Mouse (Mus musculus) mammary gland, adult 2 months (tissue): ENCODE data around the gene 2810004N23Rik. TPM values are rescaled to one million over a fixed set of nuclear protein-coding genes. Genes with fewer than 3 reads are reported as not detected.

Experiments
- polyA plus RNA-seq: library from polyadenylated mRNA; depleted of rRNA; stranded (reverse); fragments of >200 nt; gene quantifications from 2 replicates; pipeline ENCODE4 v1.2.3, GENCODE M21; 2012; ENCODE audit warnings: low replicate concordance; rRNA removed

Gene 2810004N23Rik
- 10.1 and 14.5 TPM in 2 replicates for polyA plus RNA-seq

DNA sequence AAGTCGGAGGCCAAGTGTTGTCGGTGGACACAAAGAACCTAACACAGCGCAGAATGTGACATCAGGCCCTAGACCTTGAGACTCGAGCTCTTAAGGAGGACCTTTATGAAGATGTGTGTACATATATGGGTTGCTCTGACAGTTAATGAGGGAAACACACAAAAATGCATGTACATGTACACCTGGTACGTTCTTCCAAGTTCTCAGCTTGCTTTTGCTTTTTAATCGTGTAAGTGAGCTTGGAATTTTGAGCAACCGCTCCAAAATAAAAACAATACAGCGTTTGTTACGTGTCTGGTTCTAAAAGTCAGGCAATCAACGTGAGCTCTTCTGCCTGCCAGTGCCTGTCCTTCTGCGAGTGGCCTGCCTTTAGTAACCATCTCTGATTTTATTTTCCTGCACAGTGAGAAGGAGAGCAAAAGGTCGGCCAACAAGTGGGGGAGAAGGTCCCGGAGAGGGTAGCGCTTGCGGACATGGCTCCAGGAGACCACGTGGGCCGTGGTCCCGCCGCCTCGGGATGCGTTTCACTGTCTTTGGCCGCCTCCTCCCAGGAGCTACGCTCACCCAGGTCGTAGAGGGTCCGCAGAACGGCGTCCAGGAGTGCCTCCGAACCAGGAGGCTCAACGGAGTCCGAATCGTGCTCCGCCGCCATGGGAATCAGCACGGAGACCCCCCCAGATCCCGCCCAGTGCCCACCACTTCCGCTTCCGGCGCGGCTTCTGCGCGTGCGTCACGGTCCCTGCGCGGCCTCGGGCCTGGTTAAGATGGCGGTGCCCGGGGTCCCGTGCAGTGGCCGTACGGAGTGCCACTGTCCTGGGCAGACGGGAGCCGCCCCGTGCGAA is at the start of gene 2810004N23Rik, which contains the start of gene Gnpat:
2810004N23Rik (minus strand) TSS at position 800 of the 842 bp plus-strand sequence.
Gnpat (plus strand) TSS at position 713 of the 842 bp plus-strand sequence.

DNA sequence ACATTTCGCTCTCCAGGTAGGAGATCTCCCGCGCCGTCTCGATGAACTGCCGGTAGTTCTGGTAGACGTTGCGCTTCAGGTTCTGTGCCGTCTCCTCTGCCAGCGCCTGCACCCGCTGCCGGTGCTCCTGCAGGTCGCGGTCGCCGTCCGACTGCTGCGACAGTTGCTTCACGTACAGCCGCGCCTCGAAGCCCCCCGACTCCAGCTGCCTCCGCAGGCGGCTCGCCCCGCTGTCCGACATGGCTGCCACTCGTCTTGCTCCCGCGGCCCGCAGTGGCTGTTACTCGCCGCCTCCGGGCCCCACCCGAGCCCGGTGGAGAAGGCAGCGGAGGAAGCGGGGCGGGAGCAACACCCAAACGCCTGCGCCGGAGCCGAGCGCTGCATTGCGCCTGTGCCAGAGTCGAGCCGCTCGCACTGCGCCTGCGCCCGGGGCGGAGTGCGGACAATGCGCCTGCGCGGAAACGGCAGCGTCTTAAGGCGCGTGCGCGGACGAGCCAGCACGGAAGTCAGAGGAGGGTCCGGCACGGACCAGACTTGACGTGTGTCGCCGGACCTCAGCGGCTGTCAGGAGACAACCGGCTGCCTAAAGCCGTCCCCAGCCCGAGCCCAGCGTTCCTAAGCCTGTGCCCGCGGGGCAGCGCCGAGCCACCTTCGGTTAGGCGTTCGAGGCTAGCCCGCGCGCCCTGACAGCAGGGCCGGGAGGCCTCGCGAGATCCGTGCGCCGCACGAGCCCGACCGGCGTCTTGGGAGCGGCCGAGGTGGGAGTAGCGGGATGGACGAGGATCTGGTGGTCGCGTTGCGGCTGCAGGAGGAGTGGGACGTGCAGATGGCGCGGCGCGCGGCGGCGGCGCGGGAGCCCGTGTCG is 34.7 kb upstream of the 2810004N23Rik start, which contains the start of the genes Exoc8 and Sprtn:
Exoc8 (minus strand) TSS at position 320 of the 865 bp plus-strand sequence.
Sprtn (plus strand) TSS at position 501 of the 865 bp plus-strand sequence.

DNA sequence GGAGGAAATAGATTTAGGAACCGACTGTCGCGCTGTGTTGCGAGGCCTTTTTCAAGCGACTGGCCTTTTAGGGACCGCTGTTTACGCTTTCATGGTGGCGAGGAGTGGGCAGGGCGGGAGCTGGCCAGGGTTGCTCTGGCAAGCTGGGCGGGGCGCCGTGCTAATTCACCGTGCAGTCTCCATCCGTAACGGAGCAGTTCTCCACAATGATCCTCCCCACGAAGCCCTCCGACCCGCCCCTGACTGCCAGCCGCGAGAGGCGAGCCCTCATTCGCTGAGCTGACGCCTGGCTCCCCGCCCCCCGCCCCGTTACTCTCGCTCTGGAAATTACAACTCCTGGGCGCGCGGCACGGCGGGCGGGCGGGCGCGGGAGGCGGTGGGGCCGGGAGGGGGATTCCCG is 70.2 kb downstream of the 2810004N23Rik start, which contains the start of gene Trim67:
Trim67 (plus strand) TSS at position 385 of the 400 bp plus-strand sequence.

Other genes with a start within 250 kb of the 2810004N23Rik start
- gene 2310022B05Rik, start 199.8 kb downstream of the 2810004N23Rik start, polyA plus RNA-seq = 25.2 and 29.8 TPM in 2 replicates
- 18.2 and 20.8 TPM in 2 replicates for gene Ttc13, start 141.1 kb downstream of the 2810004N23Rik start, polyA plus RNA-seq
- 22.9 and 23.0 TPM in 2 replicates for gene Arv1, start 141.0 kb downstream of the 2810004N23Rik start, polyA plus RNA-seq
- 2.8 and 3.8 TPM in 2 replicates for gene Fam89a, start 111.3 kb downstream of the 2810004N23Rik start, polyA plus RNA-seq
- gene Trim67, start 70.0 kb downstream of the 2810004N23Rik start, polyA plus RNA-seq = 0.87 and 1.7 TPM in 2 replicates
- 82.5 and 128 TPM in 2 replicates for gene Gnpat, start 87 bp downstream of the 2810004N23Rik start, polyA plus RNA-seq
- gene Exoc8, start 34.6 kb upstream of the 2810004N23Rik start, polyA plus RNA-seq = 8.9 and 14.5 TPM in 2 replicates
- gene Sprtn, start 34.8 kb upstream of the 2810004N23Rik start, polyA plus RNA-seq = 13.3 and 14.3 TPM in 2 replicates
- 37.0 and 38.7 TPM in 2 replicates for gene Egln1, start 86.2 kb upstream of the 2810004N23Rik start, polyA plus RNA-seq
- gene Tsnax, start 149.9 kb upstream of the 2810004N23Rik start, polyA plus RNA-seq = 27.5 and 46.3 TPM in 2 replicates
- gene Disc1, start 191.1 kb upstream of the 2810004N23Rik start, polyA plus RNA-seq = 1.5 and 1.6 TPM in 2 replicates